Mouse (Mus musculus) gastrocnemius, adult 8-10 months (tissue): Measurements from ENCODE around the gene Rhbdl1. TPM values are rescaled to one million over a fixed set of nuclear protein-coding genes. Genes with fewer than 3 reads are reported as not detected.
"Not testable (repeated sequence)": the region's sequence is repeated elsewhere in the genome, so short reads cannot be mapped to it uniquely, and the experiment has no call there.

Experiments used
- DNase-seq, 2 experiments: peaks; one replicate each; pipeline ENCODE4 v3.0.0; 2022; ENCODE audit warnings: low spot score in 2 of 2
- total RNA-seq, 4 experiments: library from RNA; stranded (reverse); gene quantifications; 2 replicates each; pipeline ENCODE4 v1.2.4; 2022

Rhbdl1 gene
- total RNA-seq, 4 experiments from 2014 or later, result 9.5 to 18.5 (median 16.7) TPM

- peak in 1 of 2 experiments; percentile 7 for DNase-seq
Measured at GRCm38 (mm10) chr17:25827546-25828222, 9.4 kb downstream of the Rhbdl1 start.

- DNase-seq, result no peak
Measured at GRCm38 (mm10) chr17:25827011-25827410, 10.1 kb downstream of the Rhbdl1 start.

- no peak for DNase-seq
Measured at GRCm38 (mm10) chr17:25825984-25826570, 11.0 kb downstream of the Rhbdl1 start.

- DNase-seq, result no peak
Measured at GRCm38 (mm10) chr17:25825311-25825710, 11.8 kb downstream of the Rhbdl1 start.

DNA sequence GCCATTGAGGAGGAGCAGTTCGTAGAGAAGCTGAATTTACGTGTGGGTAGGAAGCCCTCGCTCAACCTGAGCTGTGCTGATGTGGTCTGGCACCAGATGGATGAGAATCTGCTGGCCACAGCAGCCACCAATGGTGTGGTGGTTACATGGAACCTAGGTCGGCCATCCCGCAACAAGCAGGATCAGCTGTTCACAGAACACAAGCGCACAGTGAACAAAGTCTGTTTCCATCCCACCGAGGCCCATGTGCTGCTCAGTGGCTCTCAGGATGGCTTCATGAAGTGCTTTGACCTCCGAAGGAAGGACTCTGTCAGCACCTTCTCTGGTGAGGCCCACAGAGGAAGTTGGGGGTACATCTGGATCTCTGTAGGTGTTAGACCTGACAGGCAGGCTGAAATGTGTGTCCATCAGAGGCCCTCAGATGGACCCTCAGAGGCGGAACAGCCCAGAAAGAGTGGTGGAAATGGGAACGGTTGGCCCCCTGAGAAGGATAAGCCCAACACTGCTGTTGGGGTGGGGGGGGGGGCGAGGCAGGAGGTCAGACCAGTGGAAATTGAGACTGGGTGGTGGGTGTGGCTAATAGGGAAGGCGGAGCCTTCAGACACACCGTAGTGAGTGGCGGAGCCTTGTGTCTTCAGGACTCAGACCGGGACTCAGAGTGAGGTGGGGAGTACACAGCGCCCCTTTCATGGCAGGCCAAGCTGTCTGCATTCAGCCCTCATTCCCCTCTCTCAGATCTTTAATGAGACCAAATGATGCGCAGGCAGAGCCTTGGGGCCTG is 12.5 kb downstream of the Rhbdl1 start:
- DNase-seq, result no peak

DNA sequence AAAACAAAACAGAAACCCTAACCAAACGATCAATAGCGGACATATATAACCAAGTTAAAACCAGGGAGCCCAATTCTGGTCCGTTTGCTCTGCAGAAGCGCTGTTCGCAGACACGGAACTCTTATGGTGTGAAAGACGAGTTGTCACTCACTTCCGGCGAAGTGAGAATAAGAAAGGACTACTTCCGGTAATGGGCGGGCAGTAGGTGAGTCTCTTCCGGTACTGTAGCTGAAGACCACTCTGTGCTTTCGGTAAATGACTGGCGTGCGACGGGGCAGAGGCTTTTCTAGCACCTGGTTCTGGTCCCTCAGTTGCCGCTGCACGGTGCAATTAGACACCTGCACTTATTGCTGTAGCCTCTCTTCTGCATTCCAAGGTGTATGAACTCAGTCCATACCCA is 13.6 kb downstream of the Rhbdl1 start, which contains the start of gene Wdr24:
Gene Wdr24, plus strand, starts transcription at position 176 of the 400 bp plus-strand sequence.
- peak in 1 of 2 experiments; percentile 57 for DNase-seq

DNA sequence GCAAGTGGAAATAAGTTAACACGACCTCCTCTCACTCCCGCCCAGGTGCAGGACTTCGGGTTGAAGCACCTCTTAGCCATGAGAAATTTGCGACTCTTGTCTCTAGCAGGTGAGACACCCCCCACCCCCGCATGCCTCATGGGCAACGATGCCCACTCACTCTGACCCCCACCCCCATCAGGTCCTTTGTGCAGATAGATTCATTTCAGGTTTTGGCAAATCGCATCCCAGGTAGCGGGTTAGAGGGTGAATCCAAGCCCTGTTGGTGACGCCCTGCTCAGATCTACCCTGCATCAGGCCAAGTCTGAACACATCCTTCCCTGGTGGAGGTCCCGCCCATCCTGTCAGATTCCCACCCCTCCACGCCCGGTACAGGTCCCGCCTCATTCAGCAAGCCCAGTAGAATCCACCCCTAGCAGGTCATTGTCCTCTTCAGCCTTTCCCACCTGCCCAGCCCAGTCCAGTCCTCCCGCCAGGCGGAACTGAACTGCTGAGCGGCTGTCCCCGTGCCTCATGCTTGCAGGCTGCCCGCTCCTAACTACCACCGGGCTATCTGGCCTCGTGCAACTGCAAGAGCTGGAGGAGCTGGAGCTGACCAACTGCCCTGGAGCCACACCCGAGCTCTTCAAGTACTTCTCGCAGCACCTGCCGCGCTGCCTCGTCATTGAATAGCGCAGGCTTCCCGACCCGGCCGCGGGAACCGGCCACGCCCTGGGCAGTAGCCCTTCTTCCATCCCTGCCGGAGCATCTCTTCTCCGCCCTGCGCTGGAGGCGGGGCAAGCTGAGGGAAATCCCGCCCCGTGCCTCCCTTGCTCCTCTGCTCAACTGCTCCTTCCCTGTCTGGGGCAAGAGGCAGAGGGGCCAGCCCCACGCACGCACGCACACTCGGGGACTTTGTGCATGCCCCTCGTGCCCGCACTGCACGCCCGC is 18.0 kb downstream of the Rhbdl1 start:
- no peak for DNase-seq

DNA sequence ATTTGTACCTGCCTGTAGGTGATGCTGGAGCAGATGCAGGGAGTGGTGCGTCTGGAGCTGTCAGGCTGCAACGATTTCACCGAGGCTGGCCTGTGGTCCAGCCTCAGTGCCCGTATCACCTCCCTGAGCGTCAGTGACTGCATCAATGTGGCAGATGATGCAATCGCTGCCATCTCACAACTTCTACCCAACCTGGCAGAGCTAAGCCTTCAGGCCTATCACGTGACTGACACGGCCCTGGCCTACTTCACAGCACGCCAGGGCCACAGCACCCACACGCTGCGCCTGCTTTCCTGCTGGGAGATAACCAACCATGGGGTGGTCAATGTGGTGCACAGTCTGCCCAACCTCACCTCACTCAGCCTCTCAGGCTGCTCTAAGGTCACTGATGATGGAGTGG is 19.4 kb downstream of the Rhbdl1 start:
- DNase-seq, result no peak

DNA sequence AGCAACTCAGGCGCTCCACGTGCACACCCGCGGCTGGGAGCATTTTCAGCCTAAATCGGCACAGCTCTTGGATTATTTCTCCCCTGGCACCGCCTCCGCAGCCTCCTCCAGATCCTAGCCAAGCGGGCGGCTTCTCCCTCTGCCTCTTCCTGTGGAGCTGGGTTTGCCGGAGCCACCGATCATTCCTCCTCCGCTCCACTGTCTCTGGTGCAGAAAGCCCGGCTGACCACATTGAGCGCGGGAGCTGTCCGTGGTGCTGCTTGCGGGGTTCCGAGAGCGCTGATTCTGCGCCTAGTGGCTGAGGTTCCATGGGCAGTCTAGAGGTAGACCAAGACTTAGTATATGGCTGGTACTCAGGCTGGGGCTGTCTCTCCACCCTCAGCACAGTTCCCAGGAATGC is 23.6 kb downstream of the Rhbdl1 start:
- DNase-seq, result peak in 1 of 2 experiments; percentile 55

- no peak for DNase-seq
Measured at GRCm38 (mm10) chr17:25810890-25811289, 26.2 kb downstream of the Rhbdl1 start.

GRCm38 (mm10) chr17:25809606-25810340 is 27.3 kb downstream of the Rhbdl1 start:
- DNase-seq, result no peak

- peak in 1 of 2 experiments; percentile 47 for DNase-seq
Measured at GRCm38 (mm10) chr17:25808789-25809605, 28.1 kb downstream of the Rhbdl1 start, which contains the start of gene Fbxl16. Gene Fbxl16 (plus strand): TSS chr17:25809085.

- no peak for DNase-seq
Measured at GRCm38 (mm10) chr17:25808028-25808427, 29.1 kb downstream of the Rhbdl1 start.

- DNase-seq, result not testable (repeated sequence)
Measured at GRCm38 (mm10) chr17:25807452-25807851, 29.6 kb downstream of the Rhbdl1 start.

- no peak for DNase-seq
Measured at GRCm38 (mm10) chr17:25806507-25806906, 30.6 kb downstream of the Rhbdl1 start.

- no peak for DNase-seq
Measured at GRCm38 (mm10) chr17:25802825-25803517, 34.1 kb downstream of the Rhbdl1 start.

GRCm38 (mm10) chr17:25801029-25801428 is 36.1 kb downstream of the Rhbdl1 start:
- no peak for DNase-seq

DNA sequence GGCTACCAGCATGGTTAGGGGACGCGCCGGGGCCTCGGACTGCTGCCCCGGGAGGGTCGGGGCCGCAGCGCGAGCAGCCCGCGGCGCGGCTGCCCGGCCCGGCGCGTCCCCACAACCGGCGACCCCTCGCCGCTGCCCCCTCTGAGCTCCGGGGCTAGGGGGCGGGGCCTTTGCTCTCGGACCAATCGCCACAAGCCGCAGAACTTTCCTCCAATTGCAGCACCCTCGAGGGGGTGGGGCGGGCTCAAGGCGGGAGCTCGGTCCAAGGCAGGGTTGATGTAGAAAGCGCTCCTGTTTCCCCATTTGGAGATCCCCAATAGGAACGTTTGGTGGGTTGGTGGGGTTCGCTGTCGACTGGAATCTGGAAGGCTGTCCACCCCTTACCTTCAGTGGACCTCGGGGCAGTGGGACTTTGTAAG is 40.1 kb downstream of the Rhbdl1 start, which contains the start of gene Metrn:
Gene Metrn, minus strand, starts transcription at position 186 of the 419 bp plus-strand sequence.
- peak; percentile 78 to 80 for DNase-seq
